Mouse (Mus musculus) myocyte (in vitro differentiated cells): ENCODE data around the gene Snx30.

ENCODE experiments used
- CEBPB ChIP-seq: IDR thresholded peaks from 2 replicates; pipeline ENCODE4 v1.6.1; 2011; ENCODE audit warnings: mild to moderate bottlenecking, moderate library complexity; ENCODE audit not compliant: poor library complexity, insufficient read depth, severe bottlenecking
- E2F4 ChIP-seq: IDR thresholded peaks from one replicate; pipeline ENCODE4 v1.6.1; 2011; ENCODE audit warnings: mild to moderate bottlenecking, control low read depth, moderate library complexity; ENCODE audit not compliant: insufficient read depth
- POLR2A ChIP-seq: IDR thresholded peaks from one replicate; pipeline ENCODE4 v1.6.1; 2011; ENCODE audit warnings: low read depth, mild to moderate bottlenecking, control low read depth, moderate library complexity; ENCODE audit not compliant: insufficient read length
- POLR2AphosphoS2 ChIP-seq: IDR thresholded peaks from one replicate; pipeline ENCODE4 v1.6.1; 2011; ENCODE audit warnings: low read depth, control low read depth; ENCODE audit not compliant: insufficient read length
- REST ChIP-seq: IDR thresholded peaks from one replicate; pipeline ENCODE4 v1.6.1; 2011; ENCODE audit warnings: mild to moderate bottlenecking, control low read depth, moderate library complexity; ENCODE audit not compliant: insufficient read depth, insufficient read length
- TCF12 ChIP-seq: IDR thresholded peaks from one replicate; pipeline ENCODE4 v1.6.1; 2011; ENCODE audit warnings: mild to moderate bottlenecking, control low read depth; ENCODE audit not compliant: poor library complexity, insufficient read depth, severe bottlenecking
- USF1 ChIP-seq: IDR thresholded peaks from one replicate; pipeline ENCODE4 v1.6.1; 2011; ENCODE audit warnings: low read depth, mild to moderate bottlenecking, control low read depth, moderate library complexity

DNA sequence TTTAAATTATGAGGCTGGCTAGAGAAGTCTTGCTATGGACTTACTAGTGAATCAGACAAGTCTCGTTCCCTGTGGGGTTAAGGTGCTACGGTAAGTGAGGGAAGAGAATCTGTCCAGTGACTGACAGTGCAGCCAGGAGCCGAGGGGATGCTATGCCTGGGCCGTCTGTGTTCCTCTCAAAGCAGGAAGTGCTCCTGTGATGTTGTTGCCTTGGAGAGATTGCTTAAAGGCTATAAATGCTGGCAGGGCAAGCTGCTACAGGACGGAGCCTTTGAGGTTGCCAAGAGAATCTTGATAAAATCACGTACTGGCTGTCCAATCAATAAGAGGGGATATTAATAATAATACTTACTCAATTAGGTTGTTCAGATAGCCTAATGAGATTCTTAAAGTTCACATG, 27.2 kb downstream of the Snx30 start:
- TF ChIP-seq E2F4 (no peak), POLR2A (no peak), CEBPB (no peak), TCF12 (no peak), USF1 (no peak), POLR2AphosphoS2 (no peak), REST (no peak)
